Mouse (Mus musculus) intestine, embryonic 15.5 days (tissue): ENCODE measurements at regions not wholly inside any gene's neighbourhood (a gene's known extent, or its start where the extent isn't known, plus 50 kb on each side); places are given as distances from the start of the nearest gene placed in this dataset.

Experiments
- ATAC-seq: fragments of 200-750 bp; cut with Nextera tagmentation; 2 replicates; pipeline ENCODE4 v1.8.0; 2017; ENCODE audit warnings: moderate TSS enrichment, moderate library complexity
- H3K27ac ChIP-seq: fragments of 300-500 bp; sonication (generic); 2 replicates; pipeline ENCODE4 v1.5.1; 2015; ENCODE audit warnings: mild to moderate bottlenecking, inconsistent platforms
- H3K27me3 ChIP-seq: fragments of 300-500 bp; sonication (generic); replicated peaks from 2 replicates; pipeline ENCODE4 v1.6.1; 2015; ENCODE audit warnings: inconsistent platforms
- H3K36me3 ChIP-seq: fragments of 300-500 bp; sonication (generic); 2 replicates; pipeline ENCODE4 v1.6.1; 2015; ENCODE audit warnings: inconsistent platforms
- H3K4me1 ChIP-seq: fragments of 300-500 bp; sonication (generic); replicated peaks from 2 replicates; pipeline ENCODE4 v1.6.1; 2015; ENCODE audit warnings: inconsistent platforms
- H3K4me2 ChIP-seq: fragments of 300-500 bp; sonication (generic); replicated peaks from 2 replicates; pipeline ENCODE4 v1.6.1; 2015; ENCODE audit warnings: mild to moderate bottlenecking, inconsistent platforms
- H3K4me3 ChIP-seq: fragments of 300-500 bp; sonication (generic); replicated peaks from 2 replicates; pipeline ENCODE4 v1.5.1; 2015; ENCODE audit warnings: inconsistent platforms
- H3K9ac ChIP-seq: fragments of 300-500 bp; sonication (generic); 2 replicates; pipeline ENCODE4 v1.6.1; 2015; ENCODE audit warnings: inconsistent platforms
- H3K9me3 ChIP-seq: fragments of 300-500 bp; sonication (generic); 2 replicates; pipeline ENCODE4 v1.6.1; 2016; ENCODE audit warnings: inconsistent platforms
- WGBS: fragments of 180-500 bp; shearing (Covaris S2); methylation state at CpG from one replicate; pipeline ENCODE4 v1.1.7; 2015; 5-methylcytosine and 5-hydroxymethylcytosine counted together

- 0 out of 2 replicates have a peak overlapping the region, but pooled peaks have one; percentile 2 for H3K27ac ChIP-seq
- H3K27me3 ChIP-seq, result no peaks in the 10 kb centered on the region
- H3K4me1 ChIP-seq, result peaks cover 8% of the 10 kb centered on the region; the same call in 1 of the 2 replicates
- ATAC-seq, result peak; percentile 23; the same call in 1 of the 2 replicates
- no peak overlapping the region for H3K4me2 ChIP-seq
- 58% methylated on average over 7 of the region's 7 CpGs for WGBS
- no peaks in the 10 kb centered on the region for H3K9me3 ChIP-seq
- no peak overlapping the region for H3K4me3 ChIP-seq
- no peaks in the 10 kb centered on the region for H3K36me3 ChIP-seq
- H3K9ac ChIP-seq, result no peak overlapping the region
These were observed 76.9 kb upstream of the Cd93 start for GRCm38 (mm10) chr2:148520291-148520690.

GRCm38 (mm10) chr2:148519689-148520290 lies 76.4 kb upstream of the Cd93 start:
- H3K4me1 ChIP-seq, result peaks cover 8% of the 10 kb centered on the region; the same call in 1 of the 2 replicates
- H3K4me2 ChIP-seq, result no peak overlapping the region; the same call in 1 of the 2 replicates
- H3K27me3 ChIP-seq, result no peaks in the 10 kb centered on the region
- H3K36me3 ChIP-seq, result no peaks in the 10 kb centered on the region
- peak; percentile 63 for ATAC-seq
- 29% methylated on average over 10 of the region's 10 CpGs for WGBS
- no peak overlapping the region for H3K9ac ChIP-seq
- H3K27ac ChIP-seq, result 0 out of 2 replicates have a peak overlapping the region, but pooled peaks have one; percentile 2
- H3K9me3 ChIP-seq, result no peaks in the 10 kb centered on the region
- no peak overlapping the region for H3K4me3 ChIP-seq

GRCm38 (mm10) chr2:148517906-148518305 lies 74.5 kb upstream of the Cd93 start:
- H3K4me3 ChIP-seq, result no peak overlapping the region
- H3K9me3 ChIP-seq, result no peaks in the 10 kb centered on the region
- H3K27ac ChIP-seq, result no peak overlapping the region
- no peak overlapping the region for H3K9ac ChIP-seq
- no peak overlapping the region for H3K4me2 ChIP-seq
- no peaks in the 10 kb centered on the region for H3K27me3 ChIP-seq
- peaks cover 8% of the 10 kb centered on the region; the same call in 1 of the 2 replicates for H3K4me1 ChIP-seq
- 66% methylated on average over 1 of the region's 1 CpGs for WGBS
- no peak for ATAC-seq
- H3K36me3 ChIP-seq, result no peaks in the 10 kb centered on the region

GRCm38 (mm10) chr2:148510008-148510681 lies 66.8 kb upstream of the Cd93 start:
- H3K27me3 ChIP-seq, result no peaks in the 10 kb centered on the region
- no peak overlapping the region for H3K27ac ChIP-seq
- no peak overlapping the region for H3K9ac ChIP-seq
- H3K4me3 ChIP-seq, result no peak overlapping the region
- 0 out of 2 replicates have a peak, but pooled peaks cover 3% of the 10 kb centered on the region for H3K4me1 ChIP-seq
- H3K36me3 ChIP-seq, result no peaks in the 10 kb centered on the region
- H3K9me3 ChIP-seq, result no peaks in the 10 kb centered on the region
- no peak overlapping the region for H3K4me2 ChIP-seq
- 73% methylated on average over 13 of the region's 13 CpGs for WGBS
- ATAC-seq, result peak; percentile 25; the same call in 1 of the 2 replicates

GRCm38 (mm10) chr2:148509357-148509756 lies 66.0 kb upstream of the Cd93 start:
- H3K4me1 ChIP-seq, result 0 out of 2 replicates have a peak, but pooled peaks cover 3% of the 10 kb centered on the region
- no peak overlapping the region for H3K27ac ChIP-seq
- no peaks in the 10 kb centered on the region for H3K27me3 ChIP-seq
- no peaks in the 10 kb centered on the region for H3K36me3 ChIP-seq
- no peak overlapping the region for H3K4me3 ChIP-seq
- no peak overlapping the region for H3K4me2 ChIP-seq
- 82% methylated on average over 4 of the region's 4 CpGs for WGBS
- H3K9ac ChIP-seq, result no peak overlapping the region
- ATAC-seq, result no peak
- H3K9me3 ChIP-seq, result no peaks in the 10 kb centered on the region

- Histone ChIP-seq H3K36me3 (no peaks in the 10 kb centered on the region), H3K9ac (no peak overlapping the region), H3K4me1 (0 out of 2 replicates have a peak, but pooled peaks cover 3% of the 10 kb centered on the region), H3K9me3 (no peaks in the 10 kb centered on the region), H3K27ac (no peak overlapping the region), H3K4me3 (no peak overlapping the region), H3K27me3 (no peaks in the 10 kb centered on the region), H3K4me2 (no peak overlapping the region)
- ATAC-seq, result no peak
These were observed 64.2 kb upstream of the Cd93 start for GRCm38 (mm10) chr2:148507523-148507922.

GRCm38 (mm10) chr2:148506966-148507365 lies 63.6 kb upstream of the Cd93 start:
- H3K4me3 ChIP-seq, result no peak overlapping the region
- H3K27ac ChIP-seq, result no peak overlapping the region
- no peaks in the 10 kb centered on the region for H3K36me3 ChIP-seq
- peak; percentile 75 for ATAC-seq
- 0 out of 2 replicates have a peak, but pooled peaks cover 3% of the 10 kb centered on the region for H3K4me1 ChIP-seq
- H3K27me3 ChIP-seq, result no peaks in the 10 kb centered on the region
- H3K9ac ChIP-seq, result no peak overlapping the region
- no peak overlapping the region for H3K4me2 ChIP-seq
- H3K9me3 ChIP-seq, result no peaks in the 10 kb centered on the region
- 68% methylated on average over 3 of the region's 3 CpGs for WGBS

- no peak for ATAC-seq
- H3K4me3 ChIP-seq, result no peak overlapping the region
- H3K27me3 ChIP-seq, result no peaks in the 10 kb centered on the region
- no peak overlapping the region for H3K27ac ChIP-seq
- no peak overlapping the region for H3K9ac ChIP-seq
- WGBS, result 63% methylated on average over 3 of the region's 3 CpGs
- H3K4me1 ChIP-seq, result 0 out of 2 replicates have a peak, but pooled peaks cover 2% of the 10 kb centered on the region
- H3K4me2 ChIP-seq, result no peak overlapping the region
- H3K36me3 ChIP-seq, result no peaks in the 10 kb centered on the region
- no peaks in the 10 kb centered on the region for H3K9me3 ChIP-seq
These were observed 62.3 kb upstream of the Cd93 start for GRCm38 (mm10) chr2:148505651-148506050.

GRCm38 (mm10) chr2:148503143-148503854 lies 59.9 kb upstream of the Cd93 start:
- Histone ChIP-seq H3K27me3 (no peaks in the 10 kb centered on the region), H3K9me3 (no peaks in the 10 kb centered on the region), H3K4me1 (no peaks in the 10 kb centered on the region), H3K4me3 (no peak overlapping the region), H3K4me2 (no peak overlapping the region), H3K9ac (no peak overlapping the region), H3K36me3 (no peaks in the 10 kb centered on the region), H3K27ac (no peak overlapping the region)
- WGBS, result 92% methylated on average over 2 of the region's 2 CpGs
- ATAC-seq, result no peak

- Histone ChIP-seq H3K4me3 (no peak overlapping the region), H3K27ac (no peak overlapping the region), H3K27me3 (no peaks in the 10 kb centered on the region), H3K9ac (no peak overlapping the region), H3K4me2 (no peak overlapping the region), H3K4me1 (no peaks in the 10 kb centered on the region), H3K9me3 (no peaks in the 10 kb centered on the region), H3K36me3 (no peaks in the 10 kb centered on the region)
- no peak for ATAC-seq
- WGBS, result 66% methylated on average over 2 of the region's 2 CpGs
These were observed 59.0 kb upstream of the Cd93 start for GRCm38 (mm10) chr2:148502321-148502720.

GRCm38 (mm10) chr2:148500235-148500936 lies 57.0 kb upstream of the Cd93 start:
- no peak overlapping the region for H3K27ac ChIP-seq
- H3K9ac ChIP-seq, result no peak overlapping the region
- no peaks in the 10 kb centered on the region for H3K36me3 ChIP-seq
- H3K4me2 ChIP-seq, result no peak overlapping the region
- H3K4me1 ChIP-seq, result 0 out of 2 replicates have a peak, but pooled peaks cover 2% of the 10 kb centered on the region
- ATAC-seq, result no peak
- no peak overlapping the region for H3K4me3 ChIP-seq
- H3K27me3 ChIP-seq, result no peaks in the 10 kb centered on the region
- H3K9me3 ChIP-seq, result no peaks in the 10 kb centered on the region
- 84% methylated on average over 6 of the region's 6 CpGs for WGBS
